Mouse (Mus musculus) monocyte, adult 5-6 weeks (primary cell): ENCODE measurements around the gene Xrn1. TPM values are rescaled to one million over a fixed set of nuclear protein-coding genes. Genes with fewer than 3 reads are reported as not detected.
"Not testable (repeated sequence)": the region's sequence is repeated elsewhere in the genome, so short reads cannot be mapped to it uniquely, and the experiment has no call there.

Source experiments
- ATAC-seq: fragments of 153-309, 156-312 bp; replicated peaks from 2 replicates; pipeline ENCODE4 v1.8.0; 2017; ENCODE audit warnings: mild to moderate bottlenecking; ENCODE audit not compliant: low TSS enrichment, insufficient number of reproducible peaks, severe bottlenecking, poor library complexity, low FRiP score
- total RNA-seq: library from RNA; stranded (forward); fragments of 200-1000, 200-491, 200-594 nt; gene quantifications from 3 replicates; pipeline ENCODE4 v1.2.3, GENCODE M21; 2017

Gene Xrn1
- total RNA-seq, 1 experiment from 2014 or later: 60.1 TPM

DNA sequence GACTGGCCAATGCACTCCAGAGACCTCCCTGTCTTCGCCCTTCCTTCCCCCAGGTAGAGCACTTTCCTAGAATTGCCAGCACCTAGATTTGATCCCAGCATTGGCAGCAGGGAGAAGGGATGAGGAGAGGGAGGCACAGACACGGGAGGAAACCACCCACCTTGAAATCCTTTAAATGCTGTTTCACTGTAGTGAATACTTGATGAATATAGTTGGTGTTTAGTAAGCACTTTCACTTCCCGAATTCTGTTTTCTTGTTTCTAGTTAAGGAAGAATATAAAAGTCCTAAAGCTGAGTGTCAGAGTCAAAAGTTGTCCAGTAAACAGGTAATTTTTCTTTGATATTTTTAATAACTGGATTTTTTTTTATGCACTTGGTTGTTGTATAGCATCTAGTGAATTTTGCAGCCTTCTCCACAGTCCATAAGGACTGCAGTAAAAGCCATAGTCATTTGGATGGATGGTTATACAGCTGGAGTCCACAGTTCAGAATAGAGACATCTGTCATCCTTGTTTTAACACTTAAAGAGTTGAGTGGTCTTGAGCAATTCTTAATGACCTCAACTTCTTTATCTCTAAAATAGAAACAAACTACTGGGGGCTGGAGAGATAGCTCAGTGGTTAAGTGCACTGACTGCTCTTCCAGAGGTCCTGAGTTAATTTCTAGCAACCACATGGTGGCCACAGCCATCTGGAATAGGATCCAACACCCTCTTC is 81.0 kb downstream of the Xrn1 start:
- ATAC-seq: 0 out of 2 replicates have a peak, but pooled peaks have one; percentile 43

DNA sequence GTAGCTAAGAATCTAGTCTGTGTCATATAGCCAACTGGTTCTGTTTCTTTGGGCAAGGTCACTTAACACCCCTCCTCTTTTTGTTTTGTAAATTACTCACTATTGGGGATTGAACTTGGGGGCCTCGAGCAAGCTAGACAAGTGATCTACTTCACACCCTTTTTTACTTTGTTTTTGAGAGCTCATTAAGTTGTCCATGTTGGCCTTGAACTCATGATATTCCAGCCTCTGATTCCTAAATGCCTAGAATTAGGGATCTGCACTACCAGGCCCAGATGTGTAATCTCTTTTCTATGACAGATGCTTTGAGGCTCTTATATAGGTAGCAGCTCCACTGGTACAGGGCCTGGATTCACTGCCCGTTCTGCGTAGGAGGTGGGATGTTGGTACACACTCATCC is 89.7 kb downstream of the Xrn1 start:
- no peak for ATAC-seq

DNA sequence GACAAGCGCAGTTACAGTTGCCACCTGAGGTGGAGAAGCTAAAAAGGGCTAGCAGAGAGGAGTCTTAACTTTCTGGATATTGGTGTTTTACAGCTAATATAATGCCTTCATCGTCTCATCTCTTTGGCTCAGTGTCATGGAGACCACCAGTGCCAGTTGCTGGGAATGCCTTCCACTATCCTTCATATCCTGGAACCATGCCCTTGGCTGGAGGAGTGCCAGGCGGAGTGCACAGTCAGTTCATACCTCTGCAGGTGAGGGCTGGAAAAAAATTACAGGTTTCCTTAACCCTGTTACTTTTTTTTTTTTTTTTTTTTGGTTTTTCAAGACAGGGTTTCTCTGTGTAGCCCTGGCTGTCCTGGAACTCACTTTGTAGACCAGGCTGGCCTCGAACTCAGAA is 96.9 kb downstream of the Xrn1 start:
- ATAC-seq: no peak

DNA sequence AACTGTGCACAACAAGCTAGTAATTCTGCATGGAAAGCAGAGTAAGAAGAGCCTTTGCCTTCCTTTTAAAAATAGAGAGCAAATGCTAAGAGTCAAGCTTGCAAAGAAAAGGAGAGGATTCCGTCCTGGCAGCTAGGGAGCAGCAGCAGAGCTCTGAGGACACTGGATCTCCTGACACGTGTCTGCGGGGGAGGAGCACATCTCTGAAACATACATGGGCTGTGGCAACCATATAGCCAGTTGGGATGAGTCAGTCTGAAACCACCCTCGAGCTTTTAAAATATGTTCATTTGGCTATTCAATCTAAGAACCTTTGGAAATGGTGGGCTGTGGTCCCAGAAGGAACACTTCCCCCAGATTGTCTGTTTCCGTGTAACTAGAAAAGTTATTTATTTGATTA is 100.3 kb downstream of the Xrn1 start:
- ATAC-seq: no peak

DNA sequence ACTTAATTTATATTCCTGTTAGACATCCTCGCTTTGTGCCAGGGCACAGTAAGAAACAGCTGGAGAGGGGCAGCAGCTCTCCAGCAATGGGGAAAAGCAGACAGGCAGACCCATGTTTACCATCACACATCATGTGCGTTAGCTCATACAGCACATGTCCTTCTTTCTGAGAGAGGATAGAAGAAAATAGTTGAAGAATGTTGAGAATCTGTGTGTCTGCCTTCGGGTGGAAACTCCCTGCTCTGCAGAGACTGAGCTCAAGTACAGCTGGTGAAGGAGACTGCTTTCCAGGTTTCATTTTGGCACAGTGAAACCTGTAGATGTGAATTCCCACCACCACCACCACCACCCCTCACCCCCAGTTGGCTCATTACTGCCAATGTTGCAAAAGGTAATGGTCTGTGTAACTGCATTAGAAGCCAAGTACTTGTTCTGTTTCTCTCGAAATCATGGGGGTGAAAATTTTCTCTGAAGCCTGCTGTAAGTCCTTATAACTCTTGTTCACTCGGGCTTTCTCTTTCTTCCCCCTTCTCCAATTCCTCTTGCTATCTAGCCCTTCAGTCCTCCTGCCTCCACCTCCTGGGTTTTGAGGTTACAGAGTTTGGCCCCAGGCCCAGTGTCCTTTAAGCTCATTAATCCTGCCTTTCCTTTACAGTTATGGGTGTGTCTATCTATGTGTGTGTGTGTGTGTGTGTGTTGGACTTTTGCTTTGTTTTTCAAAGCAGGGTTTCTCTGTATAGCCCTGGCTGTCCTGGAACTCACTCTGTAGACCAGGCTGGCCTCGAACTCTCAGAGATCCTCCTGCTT is 102.1 kb downstream of the Xrn1 start:
- no peak for ATAC-seq

DNA sequence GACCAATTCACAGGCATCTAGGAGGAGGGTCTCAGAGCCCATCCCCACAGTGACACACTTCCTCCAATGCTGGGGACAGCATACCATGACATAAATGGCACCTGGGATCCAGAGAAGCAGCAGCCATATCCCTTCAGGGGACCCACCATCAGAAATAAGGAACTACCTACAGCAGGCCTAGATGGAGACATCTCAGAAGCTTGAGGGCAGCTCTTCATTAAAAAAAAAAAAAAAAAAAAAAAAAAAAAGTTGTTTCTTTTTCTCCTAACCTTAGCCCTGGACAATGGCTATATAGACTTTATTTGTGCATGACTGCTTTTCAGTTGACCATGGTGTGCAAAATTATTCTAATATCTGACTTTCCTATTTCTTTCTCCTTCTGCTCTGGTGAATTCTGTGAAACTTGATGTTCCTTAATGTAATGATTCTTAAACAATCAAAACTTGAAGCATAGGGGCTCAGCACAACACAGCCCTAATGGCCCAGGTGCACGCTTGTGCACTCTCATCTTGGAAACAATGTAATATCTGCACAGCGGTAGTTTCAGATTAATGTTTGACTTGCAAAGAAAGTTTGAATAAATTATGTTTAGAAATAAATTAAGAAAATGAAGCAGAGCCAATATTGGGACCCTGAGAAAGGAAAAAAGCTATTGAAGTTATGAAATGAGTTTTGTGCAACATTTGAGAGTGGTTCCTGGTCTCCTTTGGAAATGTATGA is 108.7 kb downstream of the Xrn1 start:
- no peak for ATAC-seq

DNA sequence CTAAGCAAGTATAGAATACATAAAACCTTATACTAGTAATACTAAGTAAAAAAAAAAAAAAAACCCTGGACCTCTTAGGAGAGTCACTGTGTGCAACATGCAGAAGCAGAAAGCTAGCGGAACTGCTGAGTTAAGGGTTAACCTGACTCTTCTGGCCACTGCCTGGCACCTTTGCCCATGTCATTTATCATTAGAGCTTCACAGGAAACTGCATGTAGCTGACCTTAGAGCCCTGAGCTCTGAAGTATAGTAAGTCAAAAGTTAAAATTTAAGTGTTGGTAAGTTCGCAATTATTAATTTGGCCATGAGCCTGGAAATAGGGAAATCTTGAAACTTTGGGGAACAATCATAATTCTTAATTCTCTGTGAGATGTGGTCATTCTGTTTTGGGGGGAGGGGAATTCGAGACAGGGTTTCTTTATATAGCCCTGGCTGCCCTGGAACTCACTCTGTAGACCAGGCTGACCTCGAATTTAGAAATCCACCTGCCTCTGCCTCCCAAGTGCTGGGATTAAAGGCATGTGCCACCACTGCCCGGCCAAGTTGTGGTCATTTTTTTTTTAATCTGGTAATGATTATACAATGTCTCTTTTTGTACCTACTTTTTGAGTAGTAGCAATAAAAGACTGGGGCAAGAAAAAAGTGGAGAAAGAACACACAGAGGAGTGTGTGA is 109.4 kb downstream of the Xrn1 start:
- ATAC-seq: no peak

- ATAC-seq: no peak
Measured at GRCm38 (mm10) chr9:96067507-96067906, 112.9 kb downstream of the Xrn1 start.

- ATAC-seq: no peak
Measured at GRCm38 (mm10) chr9:96078752-96079315, 124.3 kb downstream of the Xrn1 start.

GRCm38 (mm10) chr9:96085293-96085692 is 130.7 kb downstream of the Xrn1 start:
- no peak for ATAC-seq

DNA sequence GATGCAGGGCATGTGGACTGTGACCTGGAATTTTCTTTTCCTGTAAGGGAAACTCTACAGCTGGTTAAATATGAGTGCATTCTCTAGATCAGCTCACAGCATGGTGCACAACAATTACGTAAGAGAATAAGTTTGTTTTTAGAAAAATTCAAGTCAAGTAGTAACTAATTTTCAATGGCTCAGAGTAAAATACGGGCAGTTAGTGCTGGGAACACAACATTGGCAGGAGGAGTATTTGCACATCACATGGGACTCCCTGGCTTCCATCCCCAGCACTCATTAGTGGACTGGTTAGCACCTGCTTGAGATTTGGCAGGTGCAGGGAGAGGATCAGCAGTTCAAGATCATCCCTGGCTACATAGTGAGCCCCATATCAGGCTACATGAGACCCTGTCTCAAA is 133.1 kb downstream of the Xrn1 start:
- ATAC-seq: no peak

DNA sequence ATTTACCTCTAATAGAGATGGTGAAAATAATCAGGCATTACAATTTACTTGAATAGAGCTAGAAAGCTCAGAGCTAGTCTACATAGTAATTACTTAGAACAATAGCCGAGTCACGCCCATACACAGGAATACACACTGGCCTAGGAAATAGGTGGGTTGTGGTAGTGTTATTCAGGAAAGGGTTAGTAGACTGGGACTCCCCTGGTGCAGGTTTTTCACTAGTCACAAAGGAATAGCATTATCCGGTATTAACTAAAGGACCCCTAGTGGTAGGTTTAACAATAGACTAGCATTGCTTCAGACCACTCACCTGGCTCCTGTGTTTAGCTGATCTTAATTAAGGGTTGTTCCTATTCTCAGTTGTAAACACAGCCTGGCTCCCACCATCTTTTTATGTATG is 133.9 kb downstream of the Xrn1 start:
- not testable (repeated sequence) for ATAC-seq

GRCm38 (mm10) chr9:96092637-96093036 is 138.1 kb downstream of the Xrn1 start:
- not testable (repeated sequence) for ATAC-seq

GRCm38 (mm10) chr9:96093221-96093620 is 138.7 kb downstream of the Xrn1 start:
- no peak for ATAC-seq

DNA sequence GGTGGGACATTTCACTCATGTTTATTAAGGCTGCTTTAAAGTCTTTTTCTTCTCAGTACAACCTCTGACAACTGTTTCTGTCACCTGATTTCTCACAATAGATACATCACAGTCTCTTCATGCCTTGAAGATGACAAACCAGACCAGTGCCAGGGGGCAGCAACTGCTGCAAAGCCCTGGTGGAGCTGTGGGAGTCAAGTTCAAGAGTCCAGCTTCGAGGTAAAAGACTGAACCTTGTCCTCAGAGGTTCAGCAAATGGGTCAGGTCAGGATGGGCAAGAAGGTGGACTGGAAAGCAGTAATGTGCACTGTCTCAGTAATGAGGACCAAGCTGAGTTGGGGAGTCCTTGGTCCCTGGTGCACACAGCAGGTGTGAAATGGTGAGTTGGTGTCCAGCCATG is 139.8 kb downstream of the Xrn1 start:
- ATAC-seq: no peak

- ATAC-seq: no peak
Measured at GRCm38 (mm10) chr9:96095192-96095591, 140.6 kb downstream of the Xrn1 start.

- ATAC-seq: no peak
Measured at GRCm38 (mm10) chr9:96102846-96103245, 148.3 kb downstream of the Xrn1 start.
